Mouse (Mus musculus): ENCODE measurements around the gene Amigo2.

Gene Amigo2

DNA sequence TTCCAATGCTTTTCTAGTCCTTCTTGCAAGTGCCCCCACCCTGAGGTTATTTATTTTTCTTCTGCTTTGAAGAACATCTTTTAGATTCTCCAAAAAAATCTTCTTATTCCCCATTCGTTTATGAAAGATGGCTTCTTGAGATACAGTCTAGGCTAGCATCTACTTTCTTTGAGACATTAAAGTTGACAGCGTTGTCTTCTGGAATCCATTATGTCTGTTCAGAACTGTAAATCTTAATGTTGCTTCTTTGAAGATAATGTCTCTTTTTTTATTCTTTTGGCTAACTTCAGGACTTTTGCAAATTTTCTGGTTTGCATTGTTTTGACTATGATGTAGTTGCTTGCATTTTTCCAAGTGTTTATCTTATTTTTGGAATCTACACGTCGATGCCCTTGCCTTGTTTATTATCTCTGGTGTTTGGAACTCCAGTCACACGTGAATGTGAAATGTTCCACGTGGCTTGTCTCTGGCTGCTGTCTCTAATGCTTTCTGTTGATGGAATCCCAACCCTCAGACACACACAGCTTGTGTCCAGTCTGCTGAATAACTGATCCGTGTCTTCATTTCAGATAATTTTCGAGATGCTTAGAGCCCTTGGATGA, 20.1 kb upstream of the Amigo2 start:
- no peak for DNase-seq (ENCODE audit: low spot score)

DNA sequence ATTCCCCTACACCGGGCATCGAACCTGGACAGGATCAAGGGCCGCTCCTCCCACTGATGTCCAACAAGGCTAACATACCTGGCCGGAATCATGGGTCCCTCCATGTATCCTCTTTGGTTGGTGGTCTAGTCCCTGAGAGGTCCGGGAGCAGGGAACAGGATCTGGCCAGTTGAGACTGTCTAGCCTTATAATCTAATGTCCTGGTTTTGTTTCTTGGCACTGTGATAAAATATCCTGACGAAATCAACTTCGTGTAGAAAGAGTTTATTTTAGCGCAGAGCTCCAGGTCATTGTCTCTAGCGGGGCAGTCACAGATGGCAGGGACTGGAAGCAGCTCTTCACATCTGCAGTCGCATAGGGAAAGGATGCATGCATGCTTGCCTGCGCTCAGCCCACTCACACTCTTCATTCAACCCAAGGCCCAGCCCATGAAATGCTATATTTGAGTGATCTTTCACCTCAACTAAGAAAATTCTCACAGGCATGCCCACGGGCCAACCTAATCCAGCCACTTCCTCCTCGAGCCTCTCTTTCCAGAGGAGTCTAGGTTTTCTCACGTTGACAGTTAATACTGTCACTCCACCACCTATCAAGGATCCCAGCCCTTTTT, 19.3 kb upstream of the Amigo2 start:
- DNase-seq (ENCODE audit: low spot score), result no peak

DNA sequence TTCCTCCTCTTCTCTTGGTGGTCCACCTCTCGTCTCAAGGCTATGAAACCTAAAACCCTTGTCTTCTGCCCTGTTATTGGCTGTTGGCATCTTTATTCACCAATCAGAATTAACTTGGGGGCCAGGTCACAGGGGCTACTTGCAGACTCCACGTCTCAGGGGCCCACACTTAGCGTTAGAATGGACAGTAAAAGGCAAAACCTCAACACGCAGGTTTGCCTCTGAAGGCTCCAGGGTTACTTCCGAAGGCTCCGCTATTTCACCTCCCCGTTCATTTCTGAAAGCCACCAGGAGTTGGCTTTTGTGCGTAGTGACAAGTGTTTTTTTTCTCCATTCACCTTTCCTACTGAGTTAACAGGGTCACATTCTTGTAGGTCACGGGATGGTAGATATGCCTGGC, 15.2 kb upstream of the Amigo2 start:
- no peak for DNase-seq (ENCODE audit: low spot score)

DNA sequence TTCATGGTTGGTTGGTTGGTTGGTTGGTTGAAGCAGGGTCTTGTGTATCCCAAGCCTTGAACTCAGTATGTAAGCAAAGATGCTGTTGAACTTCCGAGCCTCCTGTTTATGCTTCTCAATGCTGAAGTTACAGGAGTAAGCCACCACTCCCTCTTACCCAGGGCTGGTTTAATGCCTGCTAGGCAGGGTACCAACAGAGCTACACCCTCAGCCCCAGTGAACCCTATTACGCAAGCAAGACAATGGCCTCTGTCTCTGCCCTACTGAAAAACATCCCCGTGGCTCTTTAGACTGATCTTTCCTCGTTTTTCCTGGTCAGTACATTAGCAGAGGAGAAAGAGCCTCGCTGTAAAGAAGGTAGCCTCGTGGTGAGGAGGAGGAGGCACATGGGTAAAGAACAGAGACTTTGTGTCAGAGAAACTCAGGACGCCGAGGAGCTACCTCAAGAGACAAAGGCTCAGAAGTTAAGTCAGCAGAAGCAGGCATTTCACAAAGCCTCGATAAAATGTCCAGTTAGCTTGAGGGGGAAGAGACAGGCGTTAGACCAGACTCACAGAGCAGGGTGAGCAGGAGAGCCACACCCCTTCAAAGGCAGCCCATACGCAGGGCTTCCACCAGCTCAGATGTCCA, 13.0 kb upstream of the Amigo2 start:
- DNase-seq (ENCODE audit: low spot score), result no peak

DNA sequence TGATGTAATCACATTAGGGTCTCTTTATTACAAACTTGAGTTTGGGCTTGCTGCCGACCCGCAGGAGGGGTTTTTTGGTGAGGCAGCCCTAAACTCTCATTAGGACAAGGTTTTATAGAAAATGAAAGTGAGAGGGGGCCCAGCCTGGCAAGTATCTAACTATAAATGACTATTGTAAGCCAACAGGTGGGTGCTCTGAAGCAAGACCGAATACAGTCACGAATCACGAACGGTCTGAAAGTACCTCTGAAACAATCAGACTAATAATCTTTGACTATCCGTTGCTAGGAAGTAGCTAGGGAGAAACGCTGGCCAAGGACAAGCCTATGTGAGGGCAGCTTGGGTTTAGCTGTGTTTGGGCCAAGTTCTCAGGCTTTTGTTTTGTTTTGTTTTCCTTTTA, 12.2 kb upstream of the Amigo2 start:
- DNase-seq (ENCODE audit: low spot score), result no peak

DNA sequence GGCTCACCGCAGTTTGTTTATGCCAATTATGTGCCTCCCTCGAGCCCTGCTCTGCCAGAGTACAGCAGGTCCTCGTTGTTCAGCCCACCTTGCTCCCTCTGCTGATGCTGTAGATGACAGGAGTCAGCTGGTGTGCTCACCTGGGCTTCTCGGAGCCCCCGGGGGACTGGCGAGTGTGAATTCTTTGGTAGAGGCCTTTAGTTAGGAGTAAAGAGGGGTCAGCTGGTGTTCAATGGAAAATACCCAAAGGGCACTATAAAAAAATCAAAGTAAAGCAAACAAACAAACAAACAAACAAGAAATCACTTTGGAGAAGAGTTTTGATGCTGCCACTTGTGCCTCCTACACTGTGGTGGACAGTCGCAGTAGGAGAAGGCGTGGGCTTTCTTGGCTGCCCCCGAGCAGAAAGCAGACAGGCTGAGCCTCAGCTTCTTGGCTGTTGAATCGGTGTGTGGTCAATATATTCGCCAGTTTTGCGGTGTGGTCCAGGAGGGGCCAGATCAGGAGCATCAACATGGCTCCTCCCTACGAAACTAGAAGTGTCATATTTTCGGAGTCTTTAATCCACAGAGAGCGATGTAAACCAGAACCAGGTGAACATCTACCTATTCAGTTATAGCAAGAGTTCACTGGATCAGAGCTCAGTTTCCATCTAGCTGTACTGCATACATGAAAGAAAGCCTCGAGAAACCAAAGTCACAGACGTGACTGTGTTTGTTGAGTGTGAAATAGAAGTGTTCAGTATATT, 11.6 kb upstream of the Amigo2 start:
- DNase-seq (ENCODE audit: low spot score), result no peak

DNA sequence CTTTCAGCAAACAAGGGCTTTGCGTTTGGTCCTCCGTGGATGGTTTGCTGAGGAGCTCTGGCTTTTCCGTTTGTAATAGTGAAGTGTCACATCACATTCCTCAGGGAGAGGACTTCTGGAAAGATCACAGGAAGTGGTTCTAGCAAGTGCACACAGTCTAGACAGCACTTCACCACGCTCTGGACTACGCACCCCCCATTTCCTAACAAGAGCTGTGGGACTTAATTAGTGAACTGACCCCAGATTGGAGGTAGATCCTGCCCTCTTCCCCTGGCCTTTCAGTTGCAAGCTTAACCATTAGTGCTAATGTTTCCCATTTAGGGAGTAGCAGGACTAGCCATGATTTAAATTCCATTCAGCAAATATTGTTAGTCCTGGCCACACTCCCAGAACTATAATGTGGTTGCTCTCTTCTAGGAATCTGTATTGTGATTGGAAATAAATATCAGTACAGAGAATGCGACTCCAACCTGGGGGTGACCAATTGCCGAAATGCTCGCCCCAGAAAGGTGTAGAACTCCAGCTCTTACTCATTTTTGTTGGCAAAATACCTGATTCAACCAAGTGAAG, 10.2 kb upstream of the Amigo2 start:
- no peak for DNase-seq (ENCODE audit: low spot score)

DNA sequence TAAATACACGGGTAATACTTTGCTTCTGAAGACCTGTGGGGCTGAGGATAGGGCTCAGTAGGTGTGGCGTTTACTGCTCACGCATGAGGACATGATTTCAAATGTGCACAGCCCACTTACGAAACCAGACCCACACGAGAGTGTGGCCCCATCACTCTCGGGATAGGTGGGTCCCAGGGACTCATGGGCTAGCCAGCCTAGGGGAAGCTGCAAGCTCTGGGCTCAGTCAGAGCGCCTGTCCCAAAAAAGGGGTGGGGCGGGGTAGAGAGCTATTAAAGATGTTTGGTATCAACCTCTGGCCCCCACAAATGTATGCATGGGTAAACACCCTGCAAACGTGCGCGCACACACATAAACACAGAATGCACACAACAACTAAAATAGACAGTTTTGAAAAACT, 9.3 kb upstream of the Amigo2 start:
- DNase-seq (ENCODE audit: low spot score), result no peak

DNA sequence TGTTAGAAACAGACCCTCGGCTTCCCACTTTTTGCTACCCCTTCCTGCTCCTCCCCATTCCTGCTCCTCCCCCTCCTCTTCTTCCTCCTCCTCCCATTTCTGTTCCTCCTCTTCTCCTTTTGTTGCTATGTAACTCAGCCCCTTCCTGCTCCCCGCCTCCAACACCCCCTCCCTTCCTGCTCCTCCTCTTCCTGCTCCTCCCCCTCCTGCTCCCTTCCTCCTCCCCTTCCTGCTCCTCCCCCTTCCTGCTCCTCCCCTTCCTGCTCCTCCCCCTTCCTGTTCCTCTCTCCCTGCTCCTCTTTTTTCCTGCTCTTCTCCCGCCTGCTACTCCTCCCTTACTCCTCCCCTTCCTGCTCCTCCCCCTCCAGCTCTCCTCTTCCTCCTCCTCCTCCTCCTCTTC, 8.7 kb upstream of the Amigo2 start:
- DNase-seq (ENCODE audit: low spot score), result no peak

DNA sequence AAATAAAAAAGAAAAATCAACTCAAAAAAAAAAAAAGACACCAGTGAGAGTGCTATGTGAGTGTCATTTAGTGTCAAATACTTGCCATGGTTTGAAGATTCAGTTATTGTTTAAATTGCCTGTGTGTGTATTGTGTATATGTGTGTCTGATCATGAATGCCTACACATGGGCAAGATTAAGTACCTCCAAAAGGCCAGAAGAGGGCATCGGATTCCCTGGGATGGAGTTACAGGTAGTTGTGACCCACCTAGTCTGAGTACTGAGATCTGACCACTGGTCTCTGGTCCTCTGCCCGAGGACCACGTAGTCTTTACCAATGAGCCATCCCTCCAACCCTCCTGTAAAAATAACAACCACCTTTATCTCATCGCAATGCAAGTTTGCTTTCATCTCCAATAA, 7.3 kb upstream of the Amigo2 start:
- DNase-seq (ENCODE audit: low spot score), result no peak

DNA sequence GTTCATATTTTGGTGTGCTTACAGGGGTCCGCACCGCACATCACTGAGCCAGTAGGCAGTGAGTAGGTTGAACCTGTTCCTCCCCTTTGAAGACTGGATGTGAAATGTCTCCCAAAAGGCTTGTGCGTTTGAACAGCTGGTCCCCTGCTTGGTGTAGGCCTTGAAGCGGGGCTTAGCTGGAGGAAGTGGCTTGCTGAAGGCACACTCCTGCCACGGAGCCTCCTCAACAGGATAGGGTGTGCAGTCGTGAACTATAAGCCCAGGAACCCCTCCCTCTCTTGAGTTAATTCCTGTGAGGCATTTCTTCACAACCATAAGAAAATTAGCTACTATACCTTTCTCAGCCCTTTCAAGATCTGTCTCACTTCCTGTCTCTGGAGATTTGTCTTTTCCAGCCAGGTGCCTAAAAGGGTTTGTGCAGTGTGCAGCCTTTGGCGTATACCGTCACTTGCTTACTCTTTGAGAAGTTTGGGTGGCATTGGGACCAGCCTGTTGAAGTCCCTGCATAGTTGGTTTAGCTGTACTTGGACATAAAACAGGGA, 5.5 kb upstream of the Amigo2 start:
- DNase-seq (ENCODE audit: low spot score), result no peak

DNA sequence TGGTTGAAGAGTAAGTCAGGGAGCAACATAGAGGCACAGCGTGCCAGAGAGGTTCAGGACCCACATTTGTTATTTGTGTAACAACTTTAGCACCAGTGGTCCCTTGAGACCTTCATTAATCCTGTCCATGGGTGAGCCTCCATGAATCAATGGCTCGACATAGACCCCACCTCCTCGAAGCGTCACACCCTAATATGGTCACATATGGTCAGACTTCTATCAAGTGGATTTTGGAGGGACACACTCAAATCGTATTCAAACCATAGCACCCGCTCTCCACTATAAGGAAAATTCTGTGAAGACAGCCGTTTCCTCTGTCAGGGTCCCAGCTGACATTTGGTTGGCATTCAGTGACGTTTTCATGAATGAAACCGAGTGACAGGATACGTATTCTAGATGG, 2.2 kb upstream of the Amigo2 start:
- DNase-seq (ENCODE audit: low spot score), result no peak

DNA sequence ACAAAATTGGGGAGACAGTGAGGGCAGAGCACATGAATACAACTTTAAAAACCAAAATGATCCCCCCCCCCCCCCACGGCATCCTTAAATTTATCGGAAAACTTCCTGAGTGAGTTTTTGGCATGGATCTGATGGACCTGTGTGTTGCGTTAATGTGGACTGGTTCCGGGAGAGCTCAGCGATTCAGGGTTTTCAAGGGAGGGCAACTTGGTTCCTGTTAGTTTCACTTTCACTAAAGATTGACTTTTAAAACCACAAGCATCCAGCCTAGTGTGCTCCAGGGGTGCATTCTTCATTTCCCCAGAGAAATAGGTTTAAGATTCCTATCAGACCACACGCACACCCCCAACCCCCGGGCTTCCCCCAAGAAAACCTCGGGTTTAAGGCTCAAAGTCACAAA, 1.2 kb upstream of the Amigo2 start:
- DNase-seq (ENCODE audit: low spot score), result no peak

DNA sequence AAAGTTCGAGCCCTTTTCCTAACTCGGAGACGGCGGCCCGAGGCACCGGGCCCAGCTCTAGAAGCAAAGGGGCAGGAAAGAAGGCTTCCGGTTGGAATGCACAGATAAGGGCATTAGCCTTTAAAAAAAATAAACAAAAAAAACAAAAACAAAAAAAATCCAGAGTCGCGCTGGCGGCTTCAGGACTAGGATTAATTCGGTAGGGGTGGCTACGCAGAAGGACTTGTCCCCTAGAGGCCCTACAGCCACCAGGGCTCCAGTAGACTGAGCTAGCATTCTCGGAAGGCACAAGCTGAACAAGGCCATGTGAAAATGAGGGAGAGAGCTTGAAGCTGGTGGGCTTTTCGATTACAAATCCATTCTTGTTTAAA, 689 bp upstream of the Amigo2 start:
- DNase-seq (ENCODE audit: low spot score), result peak; percentile 69

DNA sequence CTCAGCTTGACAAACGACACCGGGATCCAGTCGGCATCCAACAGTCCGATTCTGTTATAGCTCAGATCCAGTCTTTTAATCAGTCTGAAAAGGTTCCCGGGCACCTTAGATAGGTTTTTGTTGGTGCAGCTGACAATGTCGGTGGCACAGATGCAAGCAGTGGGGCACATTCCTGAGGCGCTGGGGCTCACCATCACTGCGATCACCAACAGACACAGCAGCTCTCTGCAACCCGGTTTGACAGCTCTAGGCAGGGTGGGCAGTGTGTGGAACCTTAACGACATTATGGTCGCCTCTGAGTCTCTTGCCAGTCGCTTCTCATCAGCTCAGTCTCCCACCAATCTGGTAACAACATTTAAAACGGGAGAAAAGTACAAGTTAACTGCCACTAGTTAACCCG, 831 bp downstream of the Amigo2 start:
- peak; percentile 31 for DNase-seq (ENCODE audit: low spot score)

DNA sequence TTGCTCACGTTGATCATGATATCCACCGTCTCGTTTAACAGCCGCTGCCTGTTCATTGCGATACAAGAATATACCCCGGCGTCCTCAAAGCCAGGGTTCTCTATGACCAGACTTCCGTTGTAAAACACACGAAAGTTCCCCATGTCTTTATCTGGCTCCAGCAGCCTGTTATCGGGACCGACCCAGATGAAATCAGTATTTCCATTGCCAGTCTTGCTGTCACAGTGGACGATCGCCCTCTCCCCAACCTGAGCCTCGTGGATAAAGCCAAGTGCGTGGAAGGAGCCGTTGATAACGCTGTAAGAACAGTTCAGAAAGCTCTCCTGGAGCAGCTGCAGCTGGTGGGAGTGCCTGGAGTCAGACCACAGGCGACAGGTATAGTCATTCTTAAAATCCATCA, 1.7 kb downstream of the Amigo2 start:
- DNase-seq (ENCODE audit: low spot score), result no peak

DNA sequence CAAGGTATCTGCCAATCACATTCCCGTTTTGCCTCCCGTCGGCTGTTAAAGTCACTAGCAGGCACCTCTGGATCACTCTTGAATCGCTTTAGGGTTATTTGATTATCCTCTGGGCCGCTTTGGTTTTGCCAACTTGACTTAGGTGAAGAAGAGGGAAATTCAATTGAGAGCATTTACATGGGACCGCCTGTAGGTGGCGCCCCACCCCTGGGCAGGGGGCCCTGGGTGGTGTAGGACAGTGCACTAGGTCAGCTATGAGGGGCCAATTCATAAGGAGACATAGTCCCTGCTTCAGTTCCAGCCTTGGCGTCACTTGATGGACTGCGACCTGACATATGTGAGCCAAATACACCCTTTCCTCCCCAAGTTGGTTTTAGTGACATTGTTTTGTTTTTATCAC, 10.1 kb downstream of the Amigo2 start:
- peak; percentile 28 for DNase-seq (ENCODE audit: low spot score)

DNA sequence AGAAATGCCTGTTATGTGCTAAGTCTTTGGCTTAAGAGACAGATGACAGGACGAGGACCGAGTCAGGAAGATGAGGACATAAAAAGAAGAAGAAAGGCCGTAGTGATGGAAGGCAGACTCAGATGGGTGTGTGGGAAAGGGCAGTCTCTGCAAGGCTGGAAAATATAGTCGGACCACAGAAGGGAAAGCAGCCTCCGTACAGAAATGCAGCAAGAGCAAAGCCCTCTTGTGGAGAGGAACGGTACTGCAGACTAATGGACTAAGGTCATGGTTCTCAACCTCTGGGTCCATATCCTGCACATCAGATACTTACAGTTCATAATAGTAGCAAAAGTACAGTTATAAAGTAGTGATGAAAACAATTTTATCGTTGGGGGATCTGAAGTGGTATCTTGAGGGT, 11.9 kb downstream of the Amigo2 start:
- DNase-seq (ENCODE audit: low spot score), result peak; percentile 88

DNA sequence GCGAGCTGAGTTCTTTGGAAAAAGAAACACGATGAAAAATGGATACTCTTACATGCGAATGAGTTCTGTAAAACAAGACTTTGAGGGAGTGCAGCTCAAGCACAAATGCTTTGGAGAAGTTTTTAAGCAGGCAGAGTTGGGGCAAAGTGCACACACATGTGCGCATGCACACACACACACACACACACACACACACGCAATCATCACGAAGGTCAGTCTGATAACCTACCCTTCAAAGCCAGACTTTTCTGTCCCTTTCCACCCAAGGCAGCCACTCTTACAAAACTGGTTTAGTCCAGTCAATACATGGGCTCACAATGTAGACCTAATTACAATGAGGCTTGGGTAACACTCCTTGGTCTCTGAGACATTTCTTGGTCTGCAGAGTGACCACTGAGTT, 13.0 kb downstream of the Amigo2 start:
- no peak for DNase-seq (ENCODE audit: low spot score)

DNA sequence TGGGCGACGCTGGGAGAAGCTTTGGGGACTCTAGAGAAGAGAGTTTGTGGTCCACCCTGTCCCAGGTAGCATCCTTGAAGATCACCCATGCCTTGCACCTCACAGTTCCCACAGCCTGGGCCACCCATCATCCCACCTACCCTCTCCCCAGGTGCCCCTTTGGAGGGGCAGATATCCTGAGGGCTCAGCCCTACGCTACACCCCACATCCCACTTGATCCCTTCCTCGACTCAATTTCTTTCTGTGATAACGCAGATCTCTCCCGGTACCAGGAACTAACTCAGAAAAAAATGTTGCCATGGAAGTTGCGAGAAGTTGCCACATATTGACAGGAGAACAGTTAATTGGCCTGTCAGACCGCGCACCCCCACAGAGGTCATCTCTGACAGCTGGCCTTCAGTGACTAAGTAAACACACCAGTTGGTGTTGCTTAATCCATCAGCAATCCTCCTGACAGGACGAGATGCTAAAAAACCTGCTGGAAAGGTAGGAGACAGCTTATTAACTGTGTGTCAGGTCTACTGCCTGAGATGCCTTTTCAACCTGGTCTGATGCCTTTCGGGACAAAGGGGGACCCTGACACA, 17.5 kb downstream of the Amigo2 start:
- DNase-seq (ENCODE audit: low spot score), result no peak

DNA sequence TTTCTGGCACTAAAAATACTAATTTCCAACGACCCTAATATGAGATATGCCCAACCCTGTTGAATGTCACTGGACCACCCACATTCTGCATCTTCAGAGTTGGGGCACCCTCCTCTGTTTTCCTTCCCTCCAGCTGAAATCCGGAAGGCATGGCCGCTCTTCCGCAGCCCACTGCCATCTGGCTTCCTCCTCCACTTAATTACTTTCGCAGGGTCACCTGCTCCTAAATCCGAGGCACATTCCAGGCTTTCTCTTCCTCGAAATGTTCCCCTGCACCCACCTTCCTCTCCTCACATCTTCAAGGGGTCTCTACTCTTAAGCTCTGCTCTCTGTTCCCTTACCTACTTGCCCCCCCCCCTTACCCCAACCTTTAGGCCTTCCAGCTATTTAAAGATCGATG, 23.1 kb downstream of the Amigo2 start:
- no peak for DNase-seq (ENCODE audit: low spot score)

DNA sequence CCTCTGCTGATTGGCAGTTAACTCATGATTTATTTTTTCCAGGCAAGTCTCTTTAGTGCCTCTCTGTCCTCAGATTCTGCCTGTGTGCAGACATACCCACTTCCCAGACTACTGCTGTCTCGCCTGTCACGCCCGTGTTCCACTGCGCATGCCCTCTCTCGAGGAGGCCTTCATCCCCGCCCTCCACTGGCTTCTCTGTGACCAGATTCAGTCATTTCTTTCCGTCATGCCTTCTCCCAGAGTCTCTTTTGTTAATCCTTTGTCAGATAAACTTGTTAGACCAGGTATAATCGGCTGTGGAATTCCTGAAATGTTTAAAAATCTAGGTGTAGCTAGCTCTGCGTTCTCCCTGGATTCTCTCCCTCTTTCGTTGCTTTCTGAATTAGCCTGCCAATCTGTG, 23.7 kb downstream of the Amigo2 start:
- no peak for DNase-seq (ENCODE audit: low spot score)

Measured in embryo, embryonic 10.5 days (tissue).